Comparison of ENCODE assay signal across 10 mouse cellular contexts in genomic region chr8:115157977-115158720, GRCm38 (mm10).
DNase-seq lines count a peak whose midpoint lies in the region; ATAC-seq and TF ChIP-seq lines count a peak whose summit lies in the region.
"Had no signal": no experiment of that assay in that cellular context is flagged by ENCODE, and none has a peak within 500 bp of the region (broad histone marks: within the 10 kb centered on the region; RNA-seq: fewer than 3 reads in every experiment).

No protein-coding gene starts in this region.

- H3K4me1 ChIP-seq in lung, embryonic 14.5 days (ENCODE audit: insufficient read depth): peaks cover 4% of the 10 kb centered on the region; the same call in 1 of the 2 replicates
- H3K4me1 ChIP-seq in lung, postnatal 0 days (ENCODE audit: insufficient read depth, low read depth, low read length): no peaks in the 10 kb centered on the region; the same call in 1 of the 2 replicates
- H3K4me1 ChIP-seq in forebrain, embryonic 14.5 days (ENCODE audit: control insufficient read depth, insufficient read depth, low read length): peaks cover 21% of the 10 kb centered on the region; the same call in 1 of the 2 replicates
- peaks cover 20% of the 10 kb centered on the region for H3K4me1 ChIP-seq in midbrain, embryonic 11.5 days (ENCODE audit: control insufficient read depth, insufficient read depth, low read length)
- no peaks in the 10 kb centered on the region for H3K4me1 ChIP-seq in intestine, postnatal 0 days (replicated peaks; ENCODE audit: control insufficient read depth, insufficient read depth, low read length)

- no peaks in the 10 kb centered on the region for H3K36me3 ChIP-seq in lung, embryonic 14.5 days (ENCODE audit: insufficient read depth)
- no peaks in the 10 kb centered on the region for H3K36me3 ChIP-seq in lung, postnatal 0 days (ENCODE audit: insufficient read depth, low read length)
- no peaks in the 10 kb centered on the region for H3K36me3 ChIP-seq in forebrain, embryonic 14.5 days (ENCODE audit: control insufficient read depth, insufficient read depth, low read length)
- no peaks in the 10 kb centered on the region for H3K36me3 ChIP-seq in midbrain, embryonic 11.5 days (ENCODE audit: control insufficient read depth, insufficient read depth, low read length)
- H3K36me3 ChIP-seq in intestine, postnatal 0 days (ENCODE audit: control insufficient read depth, insufficient read depth): no peaks in the 10 kb centered on the region

- no peak overlapping the region for H3K4me3 ChIP-seq in lung, embryonic 14.5 days (ENCODE audit: low read depth, low read length)
- H3K4me3 ChIP-seq in lung, postnatal 0 days (ENCODE audit: low read depth, low read length): no peak overlapping the region
- no peak overlapping the region for H3K4me3 ChIP-seq in forebrain, embryonic 14.5 days (ENCODE audit: low read depth, low read length)
- H3K4me3 ChIP-seq in midbrain, embryonic 11.5 days (ENCODE audit: low read depth, low read length): no peak overlapping the region
- no peak overlapping the region for H3K4me3 ChIP-seq in intestine, postnatal 0 days (ENCODE audit: low read depth, low read length)

- no peak for TF ChIP-seq CTCF in lung, embryonic 14.5 days (IDR thresholded peaks at IDR 0.05; ENCODE audit: low read depth)
- no peak for TF ChIP-seq CTCF in lung, postnatal 0 days (IDR thresholded peaks at IDR 0.05)
- TF ChIP-seq CTCF in intestine, postnatal 0 days (IDR thresholded peaks at IDR 0.05; ENCODE audit: low read depth): no peak

- no peak for TF ChIP-seq EP300 in lung, postnatal 0 days (IDR thresholded peaks at IDR 0.05)

- H3K4me2 ChIP-seq in lung, embryonic 14.5 days: no peak overlapping the region
- no peak overlapping the region for H3K4me2 ChIP-seq in lung, postnatal 0 days (replicated peaks; ENCODE audit: low read depth, low read length)
- H3K4me2 ChIP-seq in forebrain, embryonic 14.5 days (ENCODE audit: low read length): no peak overlapping the region; the same call in 1 of the 2 replicates
- peak overlapping the region; percentile 37 for H3K4me2 ChIP-seq in midbrain, embryonic 11.5 days
- H3K4me2 ChIP-seq in intestine, postnatal 0 days (replicated peaks; ENCODE audit: low read depth): no peak overlapping the region

- H3K27me3 ChIP-seq in lung, embryonic 14.5 days (ENCODE audit: insufficient read depth, low read length): no peaks in the 10 kb centered on the region
- no peaks in the 10 kb centered on the region for H3K27me3 ChIP-seq in lung, postnatal 0 days (replicated peaks; ENCODE audit: insufficient read depth, low read length)
- peaks cover 19% of the 10 kb centered on the region; the same call in 1 of the 2 replicates for H3K27me3 ChIP-seq in forebrain, embryonic 14.5 days (replicated peaks; ENCODE audit: control insufficient read depth, insufficient read depth, low read length)
- H3K27me3 ChIP-seq in midbrain, embryonic 11.5 days (ENCODE audit: control insufficient read depth, insufficient read depth, low read length): no peaks in the 10 kb centered on the region; the same call in none of the 2 replicates
- 0 out of 2 replicates have a peak, but pooled peaks cover under 1% of the 10 kb centered on the region for H3K27me3 ChIP-seq in intestine, postnatal 0 days (replicated peaks; ENCODE audit: control insufficient read depth, insufficient read depth, low read length)

- no peak overlapping the region for H3K9ac ChIP-seq in lung, embryonic 14.5 days
- H3K9ac ChIP-seq in lung, postnatal 0 days (replicated peaks; ENCODE audit: low read depth): no peak overlapping the region
- no peak overlapping the region for H3K9ac ChIP-seq in forebrain, embryonic 14.5 days (ENCODE audit: low read length)
- no peak overlapping the region for H3K9ac ChIP-seq in midbrain, embryonic 11.5 days (ENCODE audit: low read length)
- no peak overlapping the region for H3K9ac ChIP-seq in intestine, postnatal 0 days (ENCODE audit: low read depth, low read length)

- WGBS in lung, embryonic 14.5 days: 54% methylated on average over 12 of the region's 12 CpGs
- WGBS in lung, postnatal 0 days: 63% methylated on average over 12 of the region's 12 CpGs
- WGBS in forebrain, embryonic 14.5 days: 6% methylated on average over 12 of the region's 12 CpGs
- WGBS in midbrain, embryonic 11.5 days: 25% methylated on average over 12 of the region's 12 CpGs
- 69% methylated on average over 12 of the region's 12 CpGs for WGBS in intestine, postnatal 0 days

- H3K9me3 ChIP-seq in lung, embryonic 14.5 days (ENCODE audit: low read depth, low read length): no peaks in the 10 kb centered on the region
- no peaks in the 10 kb centered on the region for H3K9me3 ChIP-seq in lung, postnatal 0 days (ENCODE audit: low read length)
- H3K9me3 ChIP-seq in forebrain, embryonic 14.5 days (replicated peaks; ENCODE audit: control insufficient read depth, low read length): no peaks in the 10 kb centered on the region
- H3K9me3 ChIP-seq in midbrain, embryonic 11.5 days (ENCODE audit: control insufficient read depth, low read length): no peaks in the 10 kb centered on the region
- H3K9me3 ChIP-seq in intestine, postnatal 0 days (ENCODE audit: control insufficient read depth): no peaks in the 10 kb centered on the region

- no peak for ATAC-seq in lung, embryonic 14.5 days (ENCODE audit: insufficient read depth)
- ATAC-seq in lung, postnatal 0 days: no peak
- ATAC-seq in forebrain, embryonic 14.5 days: peak; percentile 89
- peak; percentile 94 for ATAC-seq in midbrain, embryonic 11.5 days (ENCODE audit: low FRiP score)
- ATAC-seq in intestine, postnatal 0 days: no peak

- H3K27ac ChIP-seq in lung, embryonic 14.5 days (ENCODE audit: low read depth): no peak overlapping the region
- no peak overlapping the region for H3K27ac ChIP-seq in lung, postnatal 0 days (ENCODE audit: low read length)
- 0 out of 2 replicates have a peak overlapping the region, but pooled peaks have one; percentile 61 for H3K27ac ChIP-seq in forebrain, embryonic 14.5 days (ENCODE audit: low read depth, low read length)
- H3K27ac ChIP-seq in midbrain, embryonic 11.5 days (ENCODE audit: low read depth, low read length): peak overlapping the region; percentile 25
- H3K27ac ChIP-seq in intestine, postnatal 0 days (ENCODE audit: low read depth, low read length): no peak overlapping the region

- DNase-seq in lung, embryonic 14.5 days: peak; percentile 36
- DNase-seq in lung, postnatal 0 days (ENCODE audit: low spot score): no peak
- peak; percentile 90 for DNase-seq in forebrain, embryonic 14.5 days (ENCODE audit: low spot score)
- DNase-seq in midbrain, embryonic 11.5 days (ENCODE audit: low spot score, missing footprints): no peak
- no peak for DNase-seq in layer of hippocampus, adult 9-10 months (ENCODE audit: low spot score)
- no peak for DNase-seq in adrenal gland, postnatal 36 days
- no peak for DNase-seq in thymus, postnatal 4 days
- DNase-seq: kidney, adult 9 months; lung, adult 18-20 months had no signal

Comparison
In these comparisons a context has a peak if more than half of its experiments do, and no peak if none do; other contexts are left out.
1. DNase-seq: peak in lung, embryonic 14.5 days (single experiment) and forebrain, embryonic 14.5 days (single experiment); none in lung, postnatal 0 days (single experiment), midbrain, embryonic 11.5 days (single experiment), layer of hippocampus, adult 9-10 months (single experiment), adrenal gland, postnatal 36 days (0 of 2) and thymus, postnatal 4 days (single experiment).
2. ATAC-seq: peak in forebrain, embryonic 14.5 days (single experiment) and midbrain, embryonic 11.5 days (single experiment); none in lung, embryonic 14.5 days (single experiment), lung, postnatal 0 days (single experiment) and intestine, postnatal 0 days (single experiment).
3. H3K27ac ChIP-seq: peak in forebrain, embryonic 14.5 days (single experiment) and midbrain, embryonic 11.5 days (single experiment); none in lung, embryonic 14.5 days (single experiment), lung, postnatal 0 days (single experiment) and intestine, postnatal 0 days (single experiment).